Mouse (Mus musculus) midbrain, embryonic 16.5 days (tissue): ENCODE data around the gene Trpv2. TPM values are rescaled to one million over a fixed set of nuclear protein-coding genes. Genes with fewer than 3 reads are reported as not detected.

Experiments used
- ATAC-seq: fragments of 200-750 bp; cut with Nextera tagmentation; 2 replicates; pipeline ENCODE4 v1.8.0; 2017; ENCODE audit warnings: moderate TSS enrichment
- H3K27ac ChIP-seq: fragments of 300-500 bp; sonication (generic); 2 replicates; pipeline ENCODE4 v1.5.1; 2014; ENCODE audit warnings: mild to moderate bottlenecking, low read length, mixed read lengths
- H3K27me3 ChIP-seq: fragments of 300-500 bp; sonication (generic); 2 replicates; pipeline ENCODE4 v1.6.1; 2014; ENCODE audit warnings: low read depth, low read length, mixed read lengths; ENCODE audit not compliant: control insufficient read depth, insufficient read depth
- H3K36me3 ChIP-seq: fragments of 300-500 bp; sonication (generic); 2 replicates; pipeline ENCODE4 v1.6.1; 2014; ENCODE audit warnings: mild to moderate bottlenecking, low read length, moderate library complexity, mixed read lengths; ENCODE audit not compliant: control insufficient read depth, insufficient read depth
- H3K4me1 ChIP-seq: fragments of 300-500 bp; sonication (generic); 2 replicates; pipeline ENCODE4 v1.6.1; 2014; ENCODE audit warnings: mild to moderate bottlenecking, low read length, mixed read lengths; ENCODE audit not compliant: control insufficient read depth, insufficient read depth
- H3K4me2 ChIP-seq: fragments of 300-500 bp; sonication (generic); 2 replicates; pipeline ENCODE4 v1.6.1; 2014; ENCODE audit warnings: mild to moderate bottlenecking, low read length, mixed read lengths
- H3K4me3 ChIP-seq: fragments of 300-500 bp; sonication (generic); 2 replicates; pipeline ENCODE4 v1.5.1; 2014; ENCODE audit warnings: low read depth, mild to moderate bottlenecking, low read length, moderate library complexity, mixed read lengths
- H3K9ac ChIP-seq: fragments of 300-500 bp; sonication (generic); 2 replicates; pipeline ENCODE4 v1.6.1; 2014; ENCODE audit warnings: low read depth, low read length, mixed read lengths
- H3K9me3 ChIP-seq: fragments of 300-500 bp; sonication (generic); replicated peaks from 2 replicates; pipeline ENCODE4 v1.6.1; 2014; ENCODE audit warnings: mild to moderate bottlenecking, low read length, mixed read lengths; ENCODE audit not compliant: control insufficient read depth, poor library complexity, severe bottlenecking
- WGBS: fragments of 180-500 bp; shearing (Covaris S2); extraction: QIAGEN DNeasy Blood & Tissue Kit; methylation state at CpG from one replicate; pipeline ENCODE4 v1.1.7; 2014; 5-methylcytosine and 5-hydroxymethylcytosine counted together
- polyA plus RNA-seq: library from polyadenylated mRNA; unstranded; fragments of >200 nt; fragmentation: Nextera tagmentation; extraction: Ambion mirVana; gene quantifications from 2 replicates; pipeline ENCODE4 v1.2.1, GENCODE M21; 2015

Gene Trpv2
- polyA plus RNA-seq, 1 experiment from 2014 or later, result 43.7 TPM

- no peaks in the 10 kb centered on the region for H3K27me3 ChIP-seq
- no peak overlapping the region for H3K9ac ChIP-seq
- no peaks in the 10 kb centered on the region for H3K36me3 ChIP-seq
- 92% methylated on average over 3 of the region's 3 CpGs for WGBS
- no peak overlapping the region for H3K4me2 ChIP-seq
- ATAC-seq, result no peak
- peaks cover 6% of the 10 kb centered on the region for H3K4me1 ChIP-seq
- no peak overlapping the region for H3K27ac ChIP-seq
- no peak overlapping the region for H3K4me3 ChIP-seq
- no peaks in the 10 kb centered on the region for H3K9me3 ChIP-seq
Measured at GRCm38 (mm10) chr11:62543991-62544390, 30.3 kb upstream of the Trpv2 start.

GRCm38 (mm10) chr11:62549782-62550181 lies 24.5 kb upstream of the Trpv2 start:
- Histone ChIP-seq H3K9ac (peak overlapping the region; percentile 81), H3K27me3 (no peaks in the 10 kb centered on the region), H3K4me3 (peak overlapping the region; percentile 56), H3K36me3 (no peaks in the 10 kb centered on the region), H3K4me1 (peaks cover 31% of the 10 kb centered on the region), H3K9me3 (no peaks in the 10 kb centered on the region), H3K4me2 (peak overlapping the region; percentile 59), H3K27ac (peak overlapping the region; percentile 98)
- no peak for ATAC-seq
- WGBS, result 13% methylated on average over 5 of the region's 5 CpGs

GRCm38 (mm10) chr11:62550227-62550685 lies 24.0 kb upstream of the Trpv2 start:
- peak; percentile 26 for ATAC-seq

GRCm38 (mm10) chr11:62550727-62551225 lies 23.5 kb upstream of the Trpv2 start, which contains the start of gene Ubb:
Ubb (plus strand) TSS chr11:62551171.
- H3K4me1 ChIP-seq, result peaks cover 41% of the 10 kb centered on the region
- peak within 1 kb of the TSS; percentile 59 for H3K4me2 ChIP-seq
- WGBS, result under 1% methylated on average over 40 of the region's 40 CpGs
- H3K36me3 ChIP-seq, result no peaks in the 10 kb centered on the region
- peak within 1 kb of the TSS; percentile 56 for H3K4me3 ChIP-seq
- no peaks in the 10 kb centered on the region for H3K9me3 ChIP-seq
- H3K9ac ChIP-seq, result peak within 1 kb of the TSS; percentile 81
- ATAC-seq, result peak; percentile 96
- H3K27ac ChIP-seq, result peak within 1 kb of the TSS; percentile 98
- H3K27me3 ChIP-seq, result no peaks in the 10 kb centered on the region

More at GRCm38 (mm10) chr11:62550227-62550685, 24.0 kb upstream of the Trpv2 start:
- 2% methylated on average over 11 of the region's 11 CpGs for WGBS
- H3K4me1 ChIP-seq, result peaks cover 36% of the 10 kb centered on the region
- peak overlapping the region; percentile 59 for H3K4me2 ChIP-seq
- H3K36me3 ChIP-seq, result no peaks in the 10 kb centered on the region
- H3K27me3 ChIP-seq, result no peaks in the 10 kb centered on the region
- peak overlapping the region; percentile 56 for H3K4me3 ChIP-seq
- no peaks in the 10 kb centered on the region for H3K9me3 ChIP-seq
- H3K9ac ChIP-seq, result peak overlapping the region; percentile 81
- H3K27ac ChIP-seq, result peak overlapping the region; percentile 98

- Histone ChIP-seq H3K36me3 (no peaks in the 10 kb centered on the region), H3K4me1 (peaks cover 46% of the 10 kb centered on the region), H3K9me3 (no peaks in the 10 kb centered on the region), H3K9ac (peak overlapping the region; percentile 76), H3K27me3 (no peaks in the 10 kb centered on the region), H3K4me3 (peak overlapping the region; percentile 56), H3K27ac (peak overlapping the region; percentile 98), H3K4me2 (peak overlapping the region; percentile 59)
- WGBS, result under 1% methylated on average over 58 of the region's 58 CpGs
- ATAC-seq, result peak; percentile 87
Measured at GRCm38 (mm10) chr11:62551226-62552119, 22.8 kb upstream of the Trpv2 start.

GRCm38 (mm10) chr11:62553186-62553585 lies 21.1 kb upstream of the Trpv2 start:
- no peak overlapping the region for H3K27ac ChIP-seq
- peak overlapping the region; percentile 53 for H3K4me3 ChIP-seq
- H3K9me3 ChIP-seq, result no peaks in the 10 kb centered on the region
- H3K27me3 ChIP-seq, result no peaks in the 10 kb centered on the region
- no peaks in the 10 kb centered on the region for H3K36me3 ChIP-seq
- WGBS, result 33% methylated on average over 1 of the region's 1 CpGs
- no peak for ATAC-seq
- H3K4me1 ChIP-seq, result peaks cover 45% of the 10 kb centered on the region
- H3K9ac ChIP-seq, result peak overlapping the region; percentile 66
- H3K4me2 ChIP-seq, result peak overlapping the region; percentile 99

- peaks cover 44% of the 10 kb centered on the region for H3K4me1 ChIP-seq
- peak overlapping the region; percentile 66; the same call in 1 of the 2 replicates for H3K9ac ChIP-seq
- H3K9me3 ChIP-seq, result no peaks in the 10 kb centered on the region
- H3K27ac ChIP-seq, result no peak overlapping the region
- WGBS, result 80% methylated on average over 5 of the region's 5 CpGs
- no peak for ATAC-seq
- H3K4me3 ChIP-seq, result peak overlapping the region; percentile 53
- no peaks in the 10 kb centered on the region for H3K27me3 ChIP-seq
- peak overlapping the region; percentile 99 for H3K4me2 ChIP-seq
- H3K36me3 ChIP-seq, result no peaks in the 10 kb centered on the region
Measured at GRCm38 (mm10) chr11:62553633-62554032, 20.7 kb upstream of the Trpv2 start.

GRCm38 (mm10) chr11:62554163-62554855 lies 20.0 kb upstream of the Trpv2 start:
- Histone ChIP-seq H3K4me2 (peak overlapping the region; percentile 99), H3K27ac (no peak overlapping the region), H3K9me3 (no peaks in the 10 kb centered on the region), H3K36me3 (no peaks in the 10 kb centered on the region), H3K9ac (no peak overlapping the region; the same call in 1 of the 2 replicates), H3K27me3 (no peaks in the 10 kb centered on the region), H3K4me3 (peak overlapping the region; percentile 53), H3K4me1 (peaks cover 37% of the 10 kb centered on the region)
- ATAC-seq, result no peak
- WGBS, result 70% methylated on average over 5 of the region's 5 CpGs
